Mouse (Mus musculus): ENCODE results near the gene Tle2. TPM values are rescaled to one million over a fixed set of nuclear protein-coding genes. Genes with fewer than 3 reads are reported as not detected.

Tle2 gene
- total and polyA plus RNA-seq, 2 experiments from 2014 or later, result 10.4 to 11.9 TPM

GRCm38 (mm10) chr10:81537429-81537828 is 36.9 kb upstream of the Tle2 start:
- no peak for DNase-seq (ENCODE audit: low spot score)
- peaks cover 11% of the 10 kb centered on the region for H3K4me1 ChIP-seq (ENCODE audit: control insufficient read depth, insufficient read depth)
- no peak overlapping the region for H3K4me2 ChIP-seq (ENCODE audit: low read depth, low read length)
- 98% methylated on average over 2 of the region's 2 CpGs for WGBS
- H3K27me3 ChIP-seq (ENCODE audit: control insufficient read depth, insufficient read depth, low read length), result no peaks in the 10 kb centered on the region
- H3K4me3 ChIP-seq (ENCODE audit: low read depth, low read length), result no peak overlapping the region
- H3K27ac ChIP-seq (ENCODE audit: low read depth), result no peak overlapping the region
- peaks cover 12% of the 10 kb centered on the region; the same call in 1 of the 2 replicates for H3K36me3 ChIP-seq (replicated peaks; ENCODE audit: control insufficient read depth, insufficient read depth, low read length)
- no peak overlapping the region for H3K9ac ChIP-seq (replicated peaks; ENCODE audit: low read depth, low read length)
- no peak for TF ChIP-seq CTCF (IDR thresholded peaks at IDR 0.05; ENCODE audit: low read depth)
- TF ChIP-seq EP300 (IDR thresholded peaks at IDR 0.05; ENCODE audit: low read depth), result no peak
- ATAC-seq (ENCODE audit: insufficient read depth, low read depth), result no peak
- no peaks in the 10 kb centered on the region for H3K9me3 ChIP-seq (replicated peaks; ENCODE audit: control insufficient read depth, low read length)

DNA sequence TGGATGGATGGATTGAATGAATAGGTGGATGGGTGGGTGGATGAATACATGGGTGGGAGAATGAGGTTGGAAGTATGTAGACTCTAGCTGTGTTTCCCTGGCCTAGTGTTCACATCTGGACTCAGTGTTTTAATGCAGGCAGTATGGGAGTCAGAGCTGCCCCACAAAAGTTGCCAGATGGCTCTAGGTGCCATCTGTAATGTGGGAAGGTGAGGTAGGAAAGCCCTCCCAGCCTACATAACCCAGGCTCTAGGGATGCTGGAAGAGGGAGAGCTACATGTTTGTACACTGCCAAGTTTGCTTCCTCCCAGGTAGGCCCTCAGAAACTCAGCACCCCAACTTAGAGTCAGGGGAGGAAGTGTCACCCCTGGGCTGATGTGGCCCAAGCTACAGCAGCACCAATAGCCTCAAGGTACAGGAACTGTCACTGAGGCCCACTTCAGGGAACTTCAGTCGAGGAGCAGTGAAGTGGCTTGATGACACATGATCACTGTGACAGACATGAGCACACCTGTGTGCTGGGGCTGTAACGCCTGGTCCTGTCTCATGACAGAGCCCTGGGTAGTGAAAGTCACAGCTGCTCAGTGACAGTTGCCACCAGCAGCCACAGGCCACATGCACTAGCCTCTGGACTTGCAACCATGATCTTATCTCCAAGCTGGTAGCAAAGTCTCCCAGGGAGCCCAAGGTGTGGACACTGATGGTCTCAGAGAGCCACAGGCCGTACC is 35.9 kb upstream of the Tle2 start:
- H3K27ac ChIP-seq (ENCODE audit: low read depth), result no peak overlapping the region
- no peak for DNase-seq (ENCODE audit: low spot score)
- H3K36me3 ChIP-seq (replicated peaks; ENCODE audit: control insufficient read depth, insufficient read depth, low read length), result 0 out of 2 replicates have a peak, but pooled peaks cover 5% of the 10 kb centered on the region
- no peaks in the 10 kb centered on the region for H3K27me3 ChIP-seq (ENCODE audit: control insufficient read depth, insufficient read depth, low read length)
- H3K4me1 ChIP-seq (ENCODE audit: control insufficient read depth, insufficient read depth), result peaks cover 18% of the 10 kb centered on the region
- H3K9me3 ChIP-seq (replicated peaks; ENCODE audit: control insufficient read depth, low read length), result no peaks in the 10 kb centered on the region
- H3K9ac ChIP-seq (replicated peaks; ENCODE audit: low read depth, low read length), result no peak overlapping the region
- TF ChIP-seq EP300 (IDR thresholded peaks at IDR 0.05; ENCODE audit: low read depth) (no peak), CTCF (IDR thresholded peaks at IDR 0.05; ENCODE audit: low read depth) (no peak)
- 58% methylated on average over 3 of the region's 3 CpGs for WGBS
- no peak for ATAC-seq (ENCODE audit: insufficient read depth, low read depth)
- H3K4me2 ChIP-seq (ENCODE audit: low read depth, low read length), result no peak overlapping the region
- no peak overlapping the region for H3K4me3 ChIP-seq (ENCODE audit: low read depth, low read length)

- Histone ChIP-seq H3K4me3 (ENCODE audit: low read depth, low read length) (no peak overlapping the region), H3K9ac (replicated peaks; ENCODE audit: low read depth, low read length) (peak overlapping the region; percentile 43; the same call in 1 of the 2 replicates), H3K9me3 (replicated peaks; ENCODE audit: control insufficient read depth, low read length) (no peaks in the 10 kb centered on the region), H3K27me3 (ENCODE audit: control insufficient read depth, insufficient read depth, low read length) (no peaks in the 10 kb centered on the region), H3K36me3 (replicated peaks; ENCODE audit: control insufficient read depth, insufficient read depth, low read length) (no peaks in the 10 kb centered on the region), H3K4me1 (ENCODE audit: control insufficient read depth, insufficient read depth) (peaks cover 30% of the 10 kb centered on the region), H3K27ac (ENCODE audit: low read depth) (peak overlapping the region; percentile 82), H3K4me2 (ENCODE audit: low read depth, low read length) (peak overlapping the region; percentile 100; the same call in 1 of the 2 replicates)
- 63% methylated on average over 5 of the region's 5 CpGs for WGBS
- TF ChIP-seq CTCF (IDR thresholded peaks at IDR 0.05; ENCODE audit: low read depth), result no peak
- TF ChIP-seq EP300 (IDR thresholded peaks at IDR 0.05; ENCODE audit: low read depth), result no peak
- DNase-seq (ENCODE audit: low spot score) (no peak), ATAC-seq (ENCODE audit: insufficient read depth, low read depth) (no peak)
Measured at GRCm38 (mm10) chr10:81541363-81541762, 33.0 kb upstream of the Tle2 start.

- ATAC-seq (ENCODE audit: insufficient read depth, low read depth) (no peak), DNase-seq (ENCODE audit: low spot score) (peak; percentile 29)
- WGBS, result 29% methylated on average over 10 of the region's 10 CpGs
- H3K36me3 ChIP-seq (replicated peaks; ENCODE audit: control insufficient read depth, insufficient read depth, low read length), result no peaks in the 10 kb centered on the region
- H3K4me2 ChIP-seq (ENCODE audit: low read depth, low read length), result peak overlapping the region; percentile 100
- TF ChIP-seq EP300 (IDR thresholded peaks at IDR 0.05; ENCODE audit: low read depth), result 0 out of 2 replicates have a peak, but pooled peaks have one; percentile 37
- TF ChIP-seq CTCF (IDR thresholded peaks at IDR 0.05; ENCODE audit: low read depth), result no peak
- H3K9me3 ChIP-seq (replicated peaks; ENCODE audit: control insufficient read depth, low read length), result no peaks in the 10 kb centered on the region
- peak overlapping the region; percentile 82 for H3K27ac ChIP-seq (ENCODE audit: low read depth)
- peak overlapping the region; percentile 43; the same call in 1 of the 2 replicates for H3K9ac ChIP-seq (replicated peaks; ENCODE audit: low read depth, low read length)
- no peaks in the 10 kb centered on the region for H3K27me3 ChIP-seq (ENCODE audit: control insufficient read depth, insufficient read depth, low read length)
- H3K4me1 ChIP-seq (ENCODE audit: control insufficient read depth, insufficient read depth), result peaks cover 30% of the 10 kb centered on the region
- H3K4me3 ChIP-seq (ENCODE audit: low read depth, low read length), result no peak overlapping the region
Measured at GRCm38 (mm10) chr10:81541803-81542202, 32.6 kb upstream of the Tle2 start.

GRCm38 (mm10) chr10:81542727-81543460 is 31.5 kb upstream of the Tle2 start:
- no peaks in the 10 kb centered on the region for H3K9me3 ChIP-seq (replicated peaks; ENCODE audit: control insufficient read depth, low read length)
- no peaks in the 10 kb centered on the region for H3K27me3 ChIP-seq (ENCODE audit: control insufficient read depth, insufficient read depth, low read length)
- peak overlapping the region; percentile 100 for H3K4me2 ChIP-seq (ENCODE audit: low read depth, low read length)
- ATAC-seq (ENCODE audit: insufficient read depth, low read depth) (no peak), DNase-seq (ENCODE audit: low spot score) (no peak)
- H3K36me3 ChIP-seq (replicated peaks; ENCODE audit: control insufficient read depth, insufficient read depth, low read length), result no peaks in the 10 kb centered on the region
- 0 out of 2 replicates have a peak overlapping the region, but pooled peaks have one; percentile 97 for H3K4me3 ChIP-seq (ENCODE audit: low read depth, low read length)
- WGBS, result 83% methylated on average over 7 of the region's 7 CpGs
- H3K9ac ChIP-seq (replicated peaks; ENCODE audit: low read depth, low read length), result peak overlapping the region; percentile 96; the same call in 1 of the 2 replicates
- TF ChIP-seq CTCF (IDR thresholded peaks at IDR 0.05; ENCODE audit: low read depth), result no peak
- TF ChIP-seq EP300 (IDR thresholded peaks at IDR 0.05; ENCODE audit: low read depth), result no peak
- H3K4me1 ChIP-seq (ENCODE audit: control insufficient read depth, insufficient read depth), result peaks cover 30% of the 10 kb centered on the region
- H3K27ac ChIP-seq (ENCODE audit: low read depth), result peak overlapping the region; percentile 82; the same call in 1 of the 2 replicates

Measured in heart, postnatal 0 days (tissue).